Mouse (Mus musculus) embryonic stem cell, embryonic (primary cell): Measurements from ENCODE around the gene Gm13889.

ENCODE experiments used
- CTCF ChIA-PET, 4 experiments: fragments of 300-600 bp in 2 of 4; fragments of 350-600 bp in 2 of 4; sonication (Branson Sonifier 250); formaldehyde crosslinking; loops; one replicate each; lab custom pipeline; 2022; ENCODE audit warnings: inconsistent platforms in 2 of 4; lab: Charles Lee
- POLR2A ChIA-PET, 4 experiments: fragments of 300-600 bp in 2 of 4; fragments of 350-600 bp in 2 of 4; sonication (Branson Sonifier 250); formaldehyde crosslinking; loops; one replicate each; lab custom pipeline; 2022; ENCODE audit warnings: antibody characterized with exemption in 4 of 4, inconsistent platforms in 1 of 4; lab: Charles Lee

Gm13889 gene

DNA sequence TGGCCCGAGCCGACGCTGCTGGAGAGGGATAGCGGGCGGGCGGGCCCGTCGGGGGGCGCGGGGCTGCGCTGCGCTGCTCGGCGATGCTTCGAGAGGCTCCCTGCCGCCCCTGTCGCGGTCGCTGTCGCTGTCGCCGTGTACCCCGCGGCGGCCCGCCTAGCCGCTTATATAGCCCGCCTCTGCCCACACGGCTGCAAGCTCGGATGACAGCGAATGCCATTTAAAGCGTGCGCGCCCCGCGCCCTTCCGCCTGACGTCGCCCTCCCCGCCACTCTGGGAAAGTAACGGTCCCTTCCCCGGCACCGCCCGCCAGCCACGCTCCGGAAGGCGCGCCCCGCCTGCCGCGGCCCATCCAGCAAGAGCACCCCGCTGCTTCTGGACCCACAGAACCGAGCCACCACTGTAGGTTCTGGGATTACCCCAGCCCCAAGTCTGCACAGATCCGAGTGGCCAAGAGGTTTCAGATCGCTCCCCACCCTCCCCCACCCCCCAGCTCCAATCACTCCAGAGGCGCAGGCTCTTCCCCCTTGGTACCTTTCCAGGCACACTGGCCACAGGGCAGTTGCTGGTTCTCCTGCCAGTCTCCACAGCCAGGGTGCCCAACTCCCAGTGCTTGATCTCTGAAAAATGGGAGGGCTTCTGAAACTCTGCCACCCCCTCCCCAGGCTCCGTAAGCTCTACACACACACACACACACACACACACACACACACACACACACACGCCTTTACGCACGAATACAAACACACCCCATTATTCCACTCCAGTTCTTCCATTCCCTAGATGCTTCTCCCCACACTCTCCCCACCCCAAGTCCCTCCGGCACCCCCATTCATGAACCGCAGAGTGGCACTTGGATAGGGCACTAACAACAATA is at the start of gene Gm13889:
Gm13889 (minus strand) TSS at position 294 of the 877 bp plus-strand sequence.
- ChIA-PET CTCF (interaction anchor here (0.5 to 2.8 kb wide), 13 partner anchors 13 to 330 kb away, joined by 3 to 10 read pairs (median 3); partner anchors contain the start of genes Accs (in 1 of the 4) and Accsl (in 1 of the 4)), POLR2A (interaction anchor here (0.5 to 1.9 kb wide), 24 partner anchors 8 to 449 kb away, joined by 3 to 8 read pairs (median 4); partner anchors contain the start of genes Accs (in 1 of the 4), Accsl (in 1 of the 4), Hsd17b12 (in 1 of the 4) and Ttc17 (in 1 of the 4))

DNA sequence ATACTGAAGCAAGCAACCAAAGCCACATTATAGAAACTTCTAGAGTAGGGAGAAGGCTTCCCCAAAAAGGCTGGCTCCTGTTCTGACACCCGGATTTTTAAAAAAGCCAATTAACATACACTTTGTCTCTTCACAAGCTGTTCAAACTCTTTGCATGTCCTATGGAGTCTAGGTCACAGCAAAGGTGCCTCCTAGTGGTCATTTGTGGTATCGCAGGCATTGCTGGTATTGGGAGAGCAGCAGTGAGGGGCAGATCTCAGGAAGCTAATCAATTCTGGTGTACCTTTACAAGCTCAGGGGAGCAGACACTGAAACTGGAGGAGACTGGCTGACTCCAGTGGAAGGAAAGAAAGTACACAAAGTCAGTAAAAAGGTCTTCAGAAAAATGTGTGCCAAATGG is 45.3 kb upstream of the Gm13889 start:
- ChIA-PET POLR2A (interaction anchor here (0.5 to 2.5 kb wide), 25 partner anchors 9 to 527 kb away, joined by 3 to 15 read pairs (median 3); partner anchors contain the start of genes Accs (in 3 of the 4), Accsl (in 3 of the 4) and Hsd17b12 (in 1 of the 4)), CTCF (interaction anchor here (0.5 to 3.6 kb wide), 59 partner anchors 10 to 527 kb away, joined by 3 to 50 read pairs (median 4); partner anchors contain the start of genes Accsl (in 4 of the 4), Accs (in 2 of the 4), Ext2 (in 1 of the 4) and Gm13889 (in 1 of the 4))

DNA sequence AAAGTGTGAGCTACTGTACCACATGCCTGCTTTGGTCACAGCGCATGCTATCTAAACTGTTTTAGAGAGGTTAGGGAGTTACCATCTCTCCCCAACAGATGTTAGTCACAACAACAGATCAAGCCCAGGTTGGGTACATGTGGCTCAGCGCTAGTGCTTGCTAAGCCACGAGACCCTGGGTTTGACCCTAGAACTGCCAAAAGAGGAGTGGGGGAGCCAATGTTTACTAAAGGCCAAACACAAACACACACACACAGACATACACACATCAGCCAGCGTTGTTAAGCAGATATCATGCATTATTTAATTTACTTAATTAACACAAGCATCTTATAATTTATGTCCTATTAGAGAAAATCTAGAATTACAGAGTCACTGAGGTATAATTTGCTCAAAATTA is 44.9 kb upstream of the Gm13889 start:
- CTCF ChIA-PET = interaction anchor here (0.5 to 3.6 kb wide), 45 partner anchors 9 to 1804 kb away, joined by 3 to 50 read pairs (median 4); partner anchors contain the start of genes Accsl (in 4 of the 4), Accs (in 2 of the 4) and Gm13889 (in 1 of the 4)
- POLR2A ChIA-PET = interaction anchor here (0.5 to 2.5 kb wide), 23 partner anchors 9 to 526 kb away, joined by 3 to 15 read pairs (median 3); partner anchors contain the start of genes Accsl (in 3 of the 4), Accs (in 2 of the 4) and Hsd17b12 (in 1 of the 4)

DNA sequence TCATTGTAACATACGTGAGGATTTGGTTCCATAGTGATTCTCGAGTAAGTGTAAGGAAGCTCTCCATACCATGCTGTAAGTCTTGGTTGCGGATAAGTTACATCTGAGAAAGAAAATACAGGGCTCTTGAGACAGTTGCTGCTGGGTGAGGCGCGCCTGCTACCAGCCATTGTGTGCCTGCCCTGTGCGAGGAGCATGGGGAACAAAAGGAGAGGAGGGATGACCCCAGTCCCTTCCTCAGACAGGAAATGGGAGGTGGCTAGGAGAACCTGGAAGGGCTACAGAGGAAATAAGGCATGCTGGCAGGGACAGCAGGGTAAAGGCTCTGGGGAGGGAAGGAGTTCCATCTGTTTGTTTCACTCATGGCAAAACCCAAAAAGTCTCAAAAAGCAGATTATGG is 44.4 kb upstream of the Gm13889 start:
- ChIA-PET POLR2A (interaction anchor here in 3 of 4 experiments (1.1 to 2.5 kb wide), 6 partner anchors 9 to 302 kb away, joined by 3 to 10 read pairs (median 4); partner anchors contain the start of gene Accs (in 1 of the 3)), CTCF (interaction anchor here (0.6 to 3.6 kb wide), 11 partner anchors 45 to 1803 kb away, joined by 3 to 50 read pairs (median 6); partner anchors contain the start of genes Accsl (in 1 of the 4) and Gm13889 (in 1 of the 4))

DNA sequence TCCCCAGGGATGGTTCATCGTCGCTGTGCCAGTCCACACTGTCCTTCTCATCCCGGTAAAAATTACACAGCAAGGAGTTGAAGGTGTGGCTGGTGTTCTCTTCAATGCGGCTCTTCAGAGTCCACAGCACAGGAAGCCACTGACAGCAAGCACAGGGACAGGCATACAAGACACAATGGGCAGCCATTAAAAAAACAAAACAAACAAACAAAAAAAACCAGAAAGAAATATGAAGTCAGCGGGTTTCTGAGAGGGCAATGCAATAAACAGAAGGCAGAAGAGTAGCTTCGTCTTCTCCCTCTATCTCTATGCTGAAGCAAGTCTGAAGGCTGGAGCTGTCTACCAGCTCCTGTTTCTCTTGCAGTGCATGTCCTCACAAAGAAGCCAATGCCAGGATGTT is 39.3 kb upstream of the Gm13889 start, which contains the start of gene Gm27027:
Gm27027 (minus strand) TSS at position 101 of the 400 bp plus-strand sequence.
- ChIA-PET CTCF (no interaction called here), POLR2A (interaction anchor here in 1 of 4 experiments (3.5 kb wide), 1 partner anchor 14 kb away, joined by 15 read pairs; the partner anchor contains the start of gene Alkbh3)

DNA sequence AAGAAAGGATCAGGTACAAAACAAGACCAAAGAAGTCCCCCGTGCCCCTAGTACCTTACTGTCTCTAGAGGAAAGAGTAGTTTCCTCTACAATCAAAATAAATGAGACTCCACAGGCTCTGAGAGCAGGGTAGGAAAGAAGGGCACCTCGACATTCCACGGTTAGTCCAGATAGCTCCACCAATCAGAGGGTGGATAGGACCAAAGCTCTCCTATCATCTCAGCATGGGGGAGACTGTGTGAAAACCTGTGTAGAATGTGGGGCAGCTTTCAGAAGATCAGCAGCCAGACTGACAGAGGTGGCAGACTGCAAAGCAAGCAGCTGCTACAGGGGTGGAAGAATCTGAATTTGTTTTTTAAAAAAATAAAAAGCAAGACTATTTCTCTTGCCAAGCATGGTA is 35.8 kb upstream of the Gm13889 start:
- ChIA-PET CTCF (interaction anchor here in 2 of 4 experiments (0.7 to 1.8 kb wide), 2 partner anchors 10 kb away, joined by 3 to 7 read pairs; no protein-coding TSS in a partner anchor), POLR2A (interaction anchor here in 3 of 4 experiments (0.5 to 1.6 kb wide), 4 partner anchors 9 to 39 kb away, joined by 3 to 4 read pairs (median 4); no protein-coding TSS in a partner anchor)

DNA sequence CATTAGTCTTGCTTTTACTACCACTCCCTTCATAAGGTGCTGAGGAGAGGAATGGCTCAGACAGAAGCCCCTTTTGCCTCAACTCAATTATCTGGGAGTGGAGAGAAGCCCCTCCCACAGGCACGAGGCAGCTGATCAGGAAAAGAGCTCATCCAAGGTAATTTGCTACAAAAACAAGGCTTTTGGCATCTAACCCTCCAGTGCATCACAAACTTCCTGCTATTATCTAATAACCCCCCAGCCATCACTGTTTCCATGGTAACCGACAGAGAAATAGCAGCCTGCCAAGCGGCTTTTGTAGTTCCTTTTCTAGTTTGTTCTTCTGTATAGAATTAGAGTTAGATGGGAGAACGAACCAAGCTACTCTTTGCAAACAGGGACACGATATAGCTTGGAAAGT is 35.3 kb upstream of the Gm13889 start:
- CTCF ChIA-PET = interaction anchor here in 3 of 4 experiments (0.6 to 1.8 kb wide), 3 partner anchors 10 to 802 kb away, joined by 3 to 7 read pairs (median 6); no protein-coding TSS in a partner anchor

DNA sequence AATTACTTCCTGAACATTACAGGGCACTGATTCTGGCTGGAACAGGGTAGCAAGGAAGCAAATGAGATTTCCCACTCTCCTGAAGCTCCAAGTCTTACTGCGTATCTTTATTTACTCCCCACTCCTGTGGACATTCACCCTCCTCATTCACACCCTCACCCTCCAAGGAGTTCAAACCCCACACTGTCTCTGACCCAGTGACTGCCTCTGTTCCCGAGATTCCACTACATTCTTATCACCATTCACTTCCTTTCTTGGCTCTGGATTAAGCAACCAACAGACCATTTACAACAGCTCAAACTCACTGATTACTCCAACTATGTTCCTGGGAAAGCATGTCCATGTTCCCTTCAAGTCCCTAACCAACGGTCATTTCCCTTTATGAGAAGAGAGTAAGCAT is 34.3 kb upstream of the Gm13889 start:
- ChIA-PET CTCF (interaction anchor here in 1 of 4 experiments (0.6 kb wide), 1 partner anchor 9 kb away, joined by 6 read pairs; no protein-coding TSS in a partner anchor), POLR2A (interaction anchor here in 1 of 4 experiments (0.8 to 1.2 kb wide), 3 partner anchors 9 to 64 kb away, joined by 3 to 5 read pairs (median 3); partner anchors contain the start of gene Alkbh3)

More for the DNA sequence above, 35.3 kb upstream of the Gm13889 start:
- POLR2A ChIA-PET = interaction anchor here in 3 of 4 experiments (0.5 to 1.6 kb wide), 6 partner anchors 10 to 65 kb away, joined by 3 to 5 read pairs (median 4); partner anchors contain the start of gene Alkbh3 (in 1 of the 3)

DNA sequence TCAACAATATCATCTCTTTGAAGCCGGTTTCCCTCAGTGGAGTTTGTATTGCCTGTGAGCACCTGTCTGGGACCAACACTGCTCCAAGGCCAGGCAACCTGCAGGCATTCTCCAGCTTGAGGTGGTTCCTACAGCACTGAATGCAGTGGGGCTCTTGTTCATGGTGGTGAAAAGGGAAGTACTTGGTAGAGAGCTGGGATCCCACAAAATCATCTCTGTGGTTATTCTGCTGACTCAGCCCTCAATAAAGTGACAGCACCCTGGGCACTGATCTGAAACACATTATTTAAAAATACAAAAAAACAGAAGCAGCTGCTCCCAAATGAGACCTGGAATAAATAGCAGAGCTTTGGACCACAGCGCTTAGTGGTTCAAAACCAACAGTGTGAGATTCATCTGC is 31.4 kb upstream of the Gm13889 start:
- POLR2A ChIA-PET = interaction anchor here in 1 of 4 experiments (0.6 to 1.1 kb wide), 2 partner anchors 12 to 116 kb away, joined by 3 to 4 read pairs; no protein-coding TSS in a partner anchor
- CTCF ChIA-PET = interaction anchor here in 3 of 4 experiments (0.5 to 3.1 kb wide), 3 partner anchors 14 to 67 kb away, joined by 3 to 10 read pairs (median 3); no protein-coding TSS in a partner anchor

DNA sequence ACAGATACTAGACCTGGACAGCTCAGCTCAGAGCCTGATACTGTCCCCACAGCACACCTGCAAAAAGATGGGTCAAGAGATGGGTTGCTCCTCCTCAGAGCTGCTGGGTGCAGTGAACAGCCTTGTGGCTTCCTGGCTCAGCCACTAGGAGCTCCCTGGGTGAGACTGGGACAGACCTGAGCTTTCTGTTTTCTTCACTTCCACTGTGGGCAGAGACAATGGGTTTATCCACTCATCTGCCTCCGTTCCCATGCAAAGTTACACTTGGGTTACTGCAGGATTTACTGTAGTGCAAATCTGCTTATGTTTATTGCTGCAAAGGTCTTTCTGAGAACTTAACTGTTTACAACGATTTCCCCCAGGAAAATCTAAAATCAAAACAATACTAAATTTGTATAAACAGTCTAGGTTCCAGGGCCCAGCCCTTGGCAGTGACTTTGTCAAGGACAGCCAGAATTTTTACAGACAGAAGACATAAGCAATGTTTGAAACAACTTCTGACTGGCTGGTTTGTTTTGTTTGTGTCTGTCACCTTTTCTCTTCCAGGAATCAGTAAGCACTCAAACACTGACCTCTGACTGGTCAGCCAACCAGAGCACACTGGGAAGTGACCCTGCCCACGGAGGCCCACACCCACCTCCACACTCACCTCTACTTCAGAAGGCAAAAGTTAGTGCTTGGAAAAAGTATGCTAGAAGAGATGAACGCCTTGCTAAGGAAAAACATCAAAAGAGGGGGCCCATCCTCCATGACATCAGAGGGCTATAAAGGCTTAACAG is 25.6 kb upstream of the Gm13889 start:
- CTCF ChIA-PET = interaction anchor here in 1 of 4 experiments (0.5 to 0.6 kb wide), 2 partner anchors 202 to 565 kb away, joined by 3 to 4 read pairs; no protein-coding TSS in a partner anchor
- POLR2A ChIA-PET = interaction anchor here in 2 of 4 experiments (0.5 to 1.1 kb wide), 2 partner anchors 16 to 22 kb away, joined by 3 read pairs; no protein-coding TSS in a partner anchor

DNA sequence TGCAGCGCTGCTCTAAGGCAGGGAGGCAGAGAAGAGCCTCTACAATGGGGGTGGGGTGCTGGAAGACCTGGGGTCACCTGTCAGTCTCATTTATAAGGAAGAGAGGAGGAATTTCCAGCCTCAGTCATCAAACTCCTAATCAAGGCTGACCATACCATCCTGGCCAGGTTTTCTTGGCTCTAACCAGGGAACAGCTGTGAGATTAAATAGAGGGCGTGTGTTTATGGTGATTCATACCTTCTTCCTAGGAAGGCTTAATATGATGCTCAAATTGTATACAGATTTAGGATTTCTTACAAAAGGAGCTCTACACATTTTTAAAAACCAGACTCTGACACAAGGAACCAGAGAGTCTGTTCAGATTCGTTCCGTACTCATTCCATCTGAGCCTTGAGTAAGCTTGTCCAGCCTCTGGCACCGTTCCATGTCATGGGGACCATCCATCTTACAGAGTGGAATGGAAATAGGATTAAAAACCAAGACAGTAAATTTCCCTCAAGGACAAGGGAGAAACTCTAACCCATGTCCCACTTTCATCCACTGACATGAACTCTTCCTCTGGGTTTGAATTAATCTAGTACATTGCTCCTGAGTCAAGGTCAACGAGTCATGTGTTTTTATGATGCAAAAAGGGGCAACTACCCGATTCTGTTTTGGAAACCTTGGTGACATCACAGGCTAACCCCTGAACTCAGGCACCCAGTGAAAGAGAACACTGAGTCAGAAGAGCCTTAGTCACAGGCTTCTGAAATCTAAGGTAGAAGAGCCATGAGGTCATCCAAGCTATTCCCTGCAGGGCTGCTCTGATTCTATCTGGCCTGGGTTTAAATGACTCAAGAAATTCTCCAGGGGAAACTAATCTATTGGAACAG is 22.5 kb upstream of the Gm13889 start:
- ChIA-PET CTCF (interaction anchor here in 1 of 4 experiments (0.9 kb wide), 1 partner anchor 156 kb away, joined by 3 read pairs; no protein-coding TSS in a partner anchor), POLR2A (interaction anchor here in 2 of 4 experiments (0.6 to 1.4 kb wide), 5 partner anchors 27 to 268 kb away, joined by 3 to 5 read pairs (median 3); no protein-coding TSS in a partner anchor)

DNA sequence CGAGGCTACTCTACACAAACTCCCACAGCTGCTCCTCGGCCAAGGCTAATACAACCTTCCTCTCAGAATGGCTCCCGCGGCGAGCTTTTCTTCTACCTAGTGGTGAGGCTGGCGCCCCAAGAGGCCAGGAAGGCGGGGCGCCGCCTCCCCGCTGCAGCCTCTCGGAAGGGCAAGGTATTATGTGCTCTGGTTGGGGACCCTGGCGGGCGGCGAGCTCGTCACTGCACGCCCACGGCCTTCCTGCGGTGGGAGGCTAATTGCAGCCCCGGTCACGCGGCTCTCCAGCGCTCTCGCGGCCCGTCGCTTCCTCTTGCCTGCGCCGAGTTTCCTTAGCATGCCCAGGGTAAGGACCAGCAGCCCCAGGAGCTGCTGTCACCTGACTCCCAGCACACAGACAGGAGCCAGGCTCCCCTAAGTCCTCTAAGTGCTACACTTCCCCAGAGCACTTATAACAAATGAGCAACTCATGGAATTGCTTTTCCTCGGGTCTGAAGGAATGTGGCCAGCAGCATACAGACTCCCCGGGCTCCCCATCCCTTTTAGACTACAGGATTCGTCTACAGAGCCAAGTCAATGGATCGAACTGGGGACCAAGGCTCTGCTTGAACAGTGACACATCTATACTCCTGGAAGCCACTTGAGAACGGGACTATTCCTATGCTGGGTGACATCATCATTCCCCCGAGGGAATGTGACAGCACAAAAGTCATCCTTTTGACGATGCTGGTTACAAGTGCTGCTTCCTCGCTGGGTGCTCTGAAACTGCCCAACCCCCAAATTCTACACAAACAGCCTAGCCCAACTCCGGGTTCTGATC is 19.6 kb upstream of the Gm13889 start:
- ChIA-PET POLR2A (interaction anchor here in 3 of 4 experiments (0.6 to 2.4 kb wide), 23 partner anchors 10 to 431 kb away, joined by 3 to 9 read pairs (median 3); partner anchors contain the start of genes Accs (in 1 of the 3), Accsl (in 1 of the 3) and Gm13889 (in 1 of the 3)), CTCF (interaction anchor here (0.5 to 2.0 kb wide), 16 partner anchors 11 to 132 kb away, joined by 3 to 8 read pairs (median 3); partner anchors contain the start of genes Accsl (in 2 of the 4) and Gm13889 (in 1 of the 4))

DNA sequence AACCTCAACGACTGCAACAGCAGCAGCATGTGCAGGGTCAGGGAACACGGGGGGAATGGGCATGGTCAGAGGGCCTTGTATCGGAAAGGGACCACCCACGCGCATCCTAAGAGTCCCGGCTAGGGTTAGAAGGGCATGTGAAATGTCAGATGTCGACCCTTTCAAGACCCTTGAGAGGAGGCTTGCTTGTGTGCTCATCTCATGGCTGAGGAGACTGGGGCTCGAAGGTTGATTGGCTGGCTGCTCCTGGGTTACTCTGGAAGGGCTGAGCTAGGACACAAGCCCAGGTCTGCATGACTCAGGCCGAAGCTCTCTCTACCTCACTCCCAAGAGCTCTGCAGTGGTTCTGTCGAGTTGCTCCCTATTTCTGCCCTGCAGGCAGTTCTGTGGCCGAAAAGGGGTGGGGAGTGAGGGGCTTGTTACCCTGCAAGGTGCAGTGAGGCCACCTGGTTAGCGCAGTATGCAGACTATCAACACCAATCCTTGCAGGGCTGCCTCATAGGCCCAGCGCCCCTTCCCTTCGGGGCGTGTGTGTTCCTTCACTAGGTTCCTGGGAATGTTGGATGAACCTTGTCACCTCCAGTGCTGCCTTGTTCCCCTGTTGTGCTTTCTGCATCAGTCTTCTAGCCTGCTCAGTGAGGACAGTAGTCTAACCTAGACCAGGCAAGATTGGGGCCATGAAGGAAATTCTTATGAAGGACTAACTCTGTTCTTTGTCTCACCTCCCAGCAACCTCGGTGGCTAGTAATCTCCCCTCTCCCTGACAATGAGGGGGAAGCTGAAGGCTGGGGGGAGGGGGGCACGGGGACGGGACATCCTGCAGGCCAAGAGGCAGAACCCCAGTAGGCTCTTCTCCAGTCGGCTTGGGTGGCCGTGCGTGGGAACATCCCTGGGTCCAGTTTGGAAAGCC is 18.8 kb upstream of the Gm13889 start:
- ChIA-PET CTCF (interaction anchor here (0.5 to 2.0 kb wide), 18 partner anchors 11 to 498 kb away, joined by 3 to 8 read pairs (median 3); partner anchors contain the start of genes Accsl (in 2 of the 4) and Gm13889 (in 1 of the 4)), POLR2A (interaction anchor here in 3 of 4 experiments (0.6 to 2.4 kb wide), 25 partner anchors 10 to 327 kb away, joined by 3 to 9 read pairs (median 3); partner anchors contain the start of genes Accs (in 1 of the 3), Accsl (in 1 of the 3) and Gm13889 (in 1 of the 3))
